Mouse (Mus musculus) neutrophil, adult 5-6 weeks (primary cell): ENCODE results near the gene Olfr5. TPM values are rescaled to one million over a fixed set of nuclear protein-coding genes. Genes with fewer than 3 reads are reported as not detected.
"Not testable (repeated sequence)": the region's sequence is repeated elsewhere in the genome, so short reads cannot be mapped to it uniquely, and the experiment has no call there.

Experiments used
- ATAC-seq: fragments of 151-379, 151-347 bp; 2 replicates; pipeline ENCODE4 v1.8.0; 2017; ENCODE audit warnings: mild to moderate bottlenecking, moderate TSS enrichment; ENCODE audit not compliant: insufficient number of reproducible peaks, poor library complexity, low FRiP score, severe bottlenecking; ENCODE audit errors: extremely low read depth
- total RNA-seq: library from RNA; stranded (forward); fragments of 200-1000 nt; gene quantifications from 2 replicates; pipeline ENCODE4 v1.2.3, GENCODE M21; 2017

The Olfr5 gene
- not detected in 2 replicates for total RNA-seq

GRCm38 (mm10) chr7:6486841-6487240, at the start of gene Olfr5:
Gene Olfr5 (minus strand): TSS chr7:6486941.
- no peak for ATAC-seq

- no peak for ATAC-seq
Observed at GRCm38 (mm10) chr7:6526141-6526540, 39.4 kb upstream of the Olfr5 start.

DNA sequence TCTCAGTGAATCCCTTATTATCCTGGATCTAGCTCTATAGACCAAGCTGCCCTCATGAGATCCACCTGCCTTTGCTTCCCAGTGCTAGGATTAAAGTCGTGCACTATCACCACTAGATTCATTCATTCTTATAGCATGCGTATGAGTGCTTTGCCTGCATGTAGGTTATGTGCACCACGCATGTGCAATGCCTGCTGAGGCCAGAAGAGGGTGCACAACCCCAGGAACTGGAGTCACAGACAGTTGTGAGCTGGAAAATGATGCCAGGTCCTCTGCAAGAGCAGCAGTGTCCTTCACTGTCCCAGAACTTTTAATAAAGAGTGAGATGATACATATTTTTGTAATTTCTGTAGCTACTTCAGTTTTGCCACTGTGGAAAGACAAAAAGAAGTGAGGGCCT, 38.3 kb upstream of the Olfr5 start:
- ATAC-seq, result no peak

DNA sequence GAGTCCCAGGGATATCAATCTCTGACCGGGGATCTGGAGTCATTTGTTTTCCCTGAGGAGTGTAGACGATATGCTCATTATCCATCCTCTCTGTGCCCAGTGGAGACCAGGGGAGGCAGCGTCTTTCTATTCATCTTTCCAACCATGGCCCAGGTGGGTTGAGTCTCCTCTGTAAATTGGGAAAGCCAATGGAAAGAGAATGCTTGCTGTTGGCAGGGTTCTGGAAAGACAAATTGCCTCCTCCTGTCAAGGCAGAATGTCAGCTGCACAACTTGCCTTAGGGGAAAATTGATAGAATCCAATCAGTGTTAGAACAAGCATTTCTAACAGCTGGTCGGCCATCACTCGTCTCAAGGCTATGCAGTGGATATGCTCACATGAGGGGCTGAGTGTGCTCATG, 36.1 kb upstream of the Olfr5 start, which contains the start of gene Olfr1349:
Gene Olfr1349 (minus strand): TSS at position 101 of the 400 bp plus-strand sequence.
- no peak for ATAC-seq

GRCm38 (mm10) chr7:6521666-6522065, 34.9 kb upstream of the Olfr5 start:
- ATAC-seq, result no peak

DNA sequence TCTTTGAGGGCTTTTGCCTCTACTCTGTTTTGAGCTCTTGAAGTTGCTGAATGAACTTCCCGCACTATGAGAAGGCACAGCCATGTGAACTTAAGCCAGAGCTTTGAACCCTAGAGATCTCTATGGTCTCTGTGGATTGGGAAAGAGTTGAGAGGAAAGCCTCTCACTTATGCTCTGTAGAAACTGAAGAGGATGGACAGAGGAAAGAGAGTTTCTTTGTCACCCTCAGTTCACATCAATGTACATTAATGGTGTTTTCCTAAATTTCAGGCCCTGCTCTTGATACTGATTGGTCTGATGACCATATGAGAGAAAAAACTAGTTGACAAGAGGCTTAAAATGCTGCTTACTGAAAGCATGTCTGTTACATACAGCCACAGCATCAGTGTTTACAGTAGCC, 21.9 kb upstream of the Olfr5 start, which contains the start of gene Olfr1348:
Gene Olfr1348 (minus strand): TSS at position 101 of the 400 bp plus-strand sequence.
- ATAC-seq, result no peak

- ATAC-seq, result no peak
Observed at GRCm38 (mm10) chr7:6499655-6500054, 12.9 kb upstream of the Olfr5 start, which contains the start of gene Olfr1347. Gene Olfr1347 (minus strand): TSS chr7:6499755.

DNA sequence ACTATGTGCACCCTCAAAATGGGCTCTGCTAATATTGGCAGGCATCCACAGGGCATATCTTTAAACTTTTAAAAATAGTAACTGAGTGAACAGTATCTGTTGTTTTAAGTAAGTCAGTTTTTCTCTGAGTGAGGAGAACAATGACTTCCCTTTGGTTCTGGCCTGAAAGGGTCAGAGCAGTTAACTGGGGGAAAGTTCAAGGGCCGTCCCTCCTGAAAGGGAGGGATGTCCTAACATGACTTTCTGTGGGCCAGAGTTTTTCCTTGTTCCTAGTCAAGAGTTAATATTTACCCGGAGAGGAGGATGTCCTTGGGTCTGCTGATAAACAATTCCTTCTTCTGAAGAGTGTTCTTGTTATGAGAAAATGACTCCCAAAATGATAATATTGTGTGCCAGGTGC, 9.1 kb downstream of the Olfr5 start:
- ATAC-seq, result not testable (repeated sequence)

DNA sequence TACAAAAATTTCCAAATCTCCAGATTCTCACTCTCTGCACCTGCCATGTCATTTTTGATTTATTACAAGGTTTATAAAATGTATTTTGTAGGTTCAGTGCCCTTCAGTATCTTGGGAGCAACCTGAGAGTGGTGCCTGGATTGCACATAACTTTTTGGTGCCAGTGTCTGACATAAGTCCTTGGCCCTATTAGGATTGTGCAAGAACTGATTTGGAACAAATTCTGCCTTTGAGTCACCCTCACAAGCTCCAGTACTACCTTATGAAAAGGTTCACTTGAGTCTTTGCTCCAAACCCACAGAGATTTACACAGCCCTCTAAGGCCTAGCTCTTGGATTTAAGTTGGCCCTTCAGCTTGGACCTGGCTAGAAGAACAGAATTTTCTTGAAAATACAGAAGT, 19.8 kb downstream of the Olfr5 start, which contains the start of gene Olfr1346:
Gene Olfr1346 (plus strand): TSS at position 151 of the 400 bp plus-strand sequence.
- ATAC-seq, result no peak

- ATAC-seq, result no peak
Observed at GRCm38 (mm10) chr7:6456399-6456798, 30.3 kb downstream of the Olfr5 start.

DNA sequence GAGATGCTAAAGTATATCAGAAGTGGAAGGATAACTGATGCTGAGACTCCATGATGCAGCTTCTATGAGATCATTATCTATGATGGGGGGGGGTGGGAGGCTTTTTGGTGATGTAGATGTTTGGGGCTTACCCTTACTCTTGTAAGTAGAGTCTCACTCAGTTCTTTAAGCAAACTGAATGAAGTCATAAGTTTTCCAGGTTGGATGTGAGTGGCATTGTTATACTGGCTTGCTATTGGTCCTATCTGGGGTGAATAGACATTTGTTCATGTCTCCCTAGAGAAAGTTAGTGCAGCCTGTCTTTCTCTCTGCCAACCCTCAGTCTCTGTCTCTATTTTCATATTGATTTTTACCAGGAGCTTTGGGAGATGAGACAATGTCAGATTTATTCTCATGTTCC, 30.9 kb downstream of the Olfr5 start, which contains the start of gene Olfr1336:
Gene Olfr1336 (plus strand): TSS at position 301 of the 400 bp plus-strand sequence.
- ATAC-seq, result no peak

DNA sequence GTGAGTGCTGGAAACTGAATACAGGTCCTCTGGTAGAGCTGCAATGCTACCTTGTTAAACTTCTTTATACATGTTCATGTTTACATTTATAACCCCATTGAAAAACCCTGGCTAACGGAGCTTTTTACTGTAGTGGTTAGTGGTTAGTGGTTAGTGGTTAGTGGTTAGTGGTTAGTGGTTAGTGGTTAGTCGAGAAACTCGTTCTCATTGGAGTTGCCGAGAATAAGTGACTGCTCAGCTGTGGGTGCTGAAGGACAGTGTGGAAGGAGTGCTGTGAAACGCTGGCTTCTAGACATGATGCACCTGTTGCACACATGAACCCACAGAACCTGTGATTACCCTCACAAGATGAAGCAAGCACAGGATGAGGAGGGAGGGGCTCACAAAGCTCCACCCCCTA, 39.0 kb downstream of the Olfr5 start:
- no peak for ATAC-seq

DNA sequence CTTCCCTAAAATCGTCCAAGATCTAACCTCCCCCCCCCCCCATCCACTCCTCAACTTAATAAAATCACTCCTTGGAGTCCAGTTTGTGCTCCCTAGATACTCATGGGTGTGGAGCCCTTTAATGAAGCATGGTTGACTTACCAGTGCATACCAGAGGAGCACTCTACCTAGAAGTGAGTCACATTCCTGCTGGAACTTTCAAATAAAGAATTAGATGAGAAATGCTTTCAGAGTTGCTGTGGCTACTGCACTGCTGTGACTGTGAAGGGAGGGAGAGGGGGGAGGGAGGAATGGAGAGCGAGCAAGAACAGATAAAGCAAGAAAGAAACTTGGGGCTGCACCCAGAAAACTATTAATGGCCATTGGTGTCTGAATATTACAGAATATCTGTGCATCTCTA, 45.6 kb downstream of the Olfr5 start:
- no peak for ATAC-seq

- ATAC-seq, result no peak
Observed at GRCm38 (mm10) chr7:6438388-6438787, 48.4 kb downstream of the Olfr5 start, which contains the start of gene Olfr1344. Gene Olfr1344 (plus strand): TSS chr7:6438688.

- peak; percentile 48; the same call in 1 of the 2 replicates for ATAC-seq
Observed at GRCm38 (mm10) chr7:6430342-6430741, 56.4 kb downstream of the Olfr5 start.

GRCm38 (mm10) chr7:6429381-6429780, 57.4 kb downstream of the Olfr5 start:
- ATAC-seq, result no peak

Other genes with a start within 250 kb of the Olfr5 start
- gene Epp13, start 234.2 kb downstream of the Olfr5 start, total RNA-seq, result not detected in 2 replicates
- 5.5 and 5.8 TPM in 2 replicates for gene Zfp667, start 200.4 kb downstream of the Olfr5 start, total RNA-seq
- 0.86 and 1.7 TPM in 2 replicates for gene Zfp583, start 155.7 kb downstream of the Olfr5 start, total RNA-seq
- 0.47 and 0.74 TPM in 2 replicates for gene Gm3854, start 143.2 kb downstream of the Olfr5 start, total RNA-seq
- gene Zfp78, start 123.7 kb downstream of the Olfr5 start, total RNA-seq, result 2.6 and 3.1 TPM in 2 replicates
- 3.1 and 6.5 TPM in 2 replicates for gene Zfp28, start 103.6 kb downstream of the Olfr5 start, total RNA-seq
- gene Smim17, start 88.2 kb downstream of the Olfr5 start, total RNA-seq, result not detected in 2 replicates
- not detected in 2 replicates for gene Gm20715, start 76.7 kb downstream of the Olfr5 start, total RNA-seq
- gene Olfr1344, start 48.3 kb downstream of the Olfr5 start, total RNA-seq, result not detected in 2 replicates
- not detected in 2 replicates for gene Olfr1336, start 30.8 kb downstream of the Olfr5 start, total RNA-seq
- not detected in 2 replicates for gene Olfr1346, start 19.8 kb downstream of the Olfr5 start, total RNA-seq
- gene Olfr1347, start 12.8 kb upstream of the Olfr5 start, total RNA-seq, result not detected in 2 replicates
- gene Olfr1348, start 21.8 kb upstream of the Olfr5 start, total RNA-seq, result not detected in 2 replicates
- not detected in 2 replicates for gene Olfr1349, start 36.0 kb upstream of the Olfr5 start, total RNA-seq
- not detected in 2 replicates for gene Olfr1350, start 77.9 kb upstream of the Olfr5 start, total RNA-seq
- not detected in 2 replicates for gene Zim1, start 209.5 kb upstream of the Olfr5 start, total RNA-seq
- gene Peg3, start 243.5 kb upstream of the Olfr5 start, total RNA-seq, result not detected in 2 replicates
- not detected in 2 replicates for gene Usp29, start 243.6 kb upstream of the Olfr5 start, total RNA-seq